Mouse (Mus musculus) lung, embryonic 16.5 days (tissue): ENCODE results near the gene Stxbp6. TPM values are rescaled to one million over a fixed set of nuclear protein-coding genes. Genes with fewer than 3 reads are reported as not detected.

Source experiments
- ATAC-seq: fragments of 200-750 bp; cut with Nextera tagmentation; 2 replicates; pipeline ENCODE4 v1.8.0; 2017; ENCODE audit warnings: low read depth, mild to moderate bottlenecking, moderate library complexity
- H3K27ac ChIP-seq: fragments of 300-500 bp; sonication (generic); 2 replicates; pipeline ENCODE4 v1.5.1; 2014; ENCODE audit warnings: mild to moderate bottlenecking, control low read depth, low read length
- H3K27me3 ChIP-seq: fragments of 300-500 bp; sonication (generic); 2 replicates; pipeline ENCODE4 v1.6.1; 2014; ENCODE audit warnings: low read depth, low read length, mixed read lengths; ENCODE audit not compliant: control insufficient read depth, insufficient read depth
- H3K36me3 ChIP-seq: fragments of 300-500 bp; sonication (generic); 2 replicates; pipeline ENCODE4 v1.6.1; 2014; ENCODE audit warnings: low read length; ENCODE audit not compliant: control insufficient read depth, insufficient read depth
- H3K4me1 ChIP-seq: fragments of 300-500 bp; sonication (generic); replicated peaks from 2 replicates; pipeline ENCODE4 v1.6.1; 2014; ENCODE audit warnings: low read length, mixed read lengths; ENCODE audit not compliant: control insufficient read depth, insufficient read depth
- H3K4me2 ChIP-seq: fragments of 300-500 bp; sonication (generic); 2 replicates; pipeline ENCODE4 v1.6.1; 2014; ENCODE audit warnings: low read depth, low read length, control low read depth
- H3K4me3 ChIP-seq: fragments of 300-500 bp; sonication (generic); 2 replicates; pipeline ENCODE4 v1.5.1; 2014; ENCODE audit warnings: mild to moderate bottlenecking, low read length, control low read depth
- H3K9ac ChIP-seq: fragments of 300-500 bp; sonication (generic); 2 replicates; pipeline ENCODE4 v1.6.1; 2014; ENCODE audit warnings: low read length, control low read depth
- H3K9me3 ChIP-seq: fragments of 300-500 bp; sonication (generic); 2 replicates; pipeline ENCODE4 v1.6.1; 2016; ENCODE audit warnings: low read length; ENCODE audit not compliant: control insufficient read depth
- WGBS: fragments of 180-500 bp; shearing (Covaris S2); extraction: QIAGEN DNeasy Blood & Tissue Kit; methylation state at CpG from one replicate; pipeline ENCODE4 v1.1.7; 2014; 5-methylcytosine and 5-hydroxymethylcytosine counted together
- polyA plus RNA-seq: library from polyadenylated mRNA; unstranded; fragments of >200 nt; fragmentation: Nextera tagmentation; extraction: Ambion mirVana; gene quantifications from 2 replicates; pipeline ENCODE4 v1.2.1, GENCODE M21; 2015

Stxbp6 gene
- polyA plus RNA-seq, 1 experiment from 2014 or later, result 14.2 TPM

DNA sequence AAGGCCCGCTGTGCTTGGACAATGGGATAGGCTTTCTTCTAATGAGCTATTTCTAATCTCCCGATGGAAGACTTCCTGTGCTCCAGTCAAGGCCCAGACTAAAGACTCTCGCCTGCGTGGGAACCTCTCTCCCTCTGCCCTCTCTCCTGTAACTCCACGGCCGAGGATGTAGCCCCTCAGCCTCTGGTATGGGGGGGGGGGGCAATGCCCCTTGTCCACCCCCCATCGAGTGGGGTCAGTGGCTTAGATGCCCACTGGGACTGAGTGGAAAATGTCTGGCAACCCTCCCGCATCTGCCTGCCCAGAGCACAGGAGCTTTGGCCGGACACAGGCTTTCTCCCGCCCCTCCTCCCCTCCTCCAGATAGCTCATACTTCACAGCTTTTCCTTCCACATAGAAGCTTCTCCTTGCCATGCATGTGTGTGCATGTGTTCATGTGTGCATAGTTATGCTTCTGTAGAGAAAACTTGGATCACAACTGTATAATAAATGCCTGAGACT lies 31.9 kb downstream of the Stxbp6 start:
- no peak for ATAC-seq
- H3K4me2 ChIP-seq, result no peak overlapping the region
- no peaks in the 10 kb centered on the region for H3K36me3 ChIP-seq
- no peak overlapping the region for H3K4me3 ChIP-seq
- 62% methylated on average over 10 of the region's 10 CpGs for WGBS
- no peak overlapping the region for H3K27ac ChIP-seq
- no peaks in the 10 kb centered on the region for H3K27me3 ChIP-seq
- no peak overlapping the region for H3K9ac ChIP-seq
- peaks cover 2% of the 10 kb centered on the region; the same call in 1 of the 2 replicates for H3K4me1 ChIP-seq
- H3K9me3 ChIP-seq, result no peaks in the 10 kb centered on the region

DNA sequence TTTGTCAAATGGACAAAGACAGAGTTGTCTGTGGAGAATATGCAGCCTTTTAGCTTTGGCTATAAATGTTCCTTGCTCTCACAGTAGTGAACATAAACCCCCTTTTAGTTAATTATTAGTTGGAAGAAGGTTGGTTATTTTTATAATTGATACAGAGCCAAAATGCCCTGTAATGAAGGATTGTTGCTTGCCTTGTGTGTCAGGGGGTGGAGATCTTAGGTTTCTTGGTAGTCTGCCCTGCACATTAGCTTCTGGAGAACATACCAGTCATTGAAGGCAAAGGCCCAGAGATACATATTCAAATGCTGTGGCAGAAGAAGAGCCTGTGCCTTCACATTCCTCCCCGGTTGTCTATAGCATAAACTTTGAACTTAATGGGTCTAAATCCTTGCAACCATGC lies 37.0 kb downstream of the Stxbp6 start:
- no peaks in the 10 kb centered on the region for H3K27me3 ChIP-seq
- peaks cover 4% of the 10 kb centered on the region; the same call in 1 of the 2 replicates for H3K4me1 ChIP-seq
- no peak overlapping the region for H3K9ac ChIP-seq
- H3K4me2 ChIP-seq, result no peak overlapping the region
- no peaks in the 10 kb centered on the region for H3K9me3 ChIP-seq
- no peak for ATAC-seq
- H3K4me3 ChIP-seq, result no peak overlapping the region
- no peak overlapping the region for H3K27ac ChIP-seq
- H3K36me3 ChIP-seq, result no peaks in the 10 kb centered on the region
- WGBS, result 54% methylated on average over 1 of the region's 1 CpGs

DNA sequence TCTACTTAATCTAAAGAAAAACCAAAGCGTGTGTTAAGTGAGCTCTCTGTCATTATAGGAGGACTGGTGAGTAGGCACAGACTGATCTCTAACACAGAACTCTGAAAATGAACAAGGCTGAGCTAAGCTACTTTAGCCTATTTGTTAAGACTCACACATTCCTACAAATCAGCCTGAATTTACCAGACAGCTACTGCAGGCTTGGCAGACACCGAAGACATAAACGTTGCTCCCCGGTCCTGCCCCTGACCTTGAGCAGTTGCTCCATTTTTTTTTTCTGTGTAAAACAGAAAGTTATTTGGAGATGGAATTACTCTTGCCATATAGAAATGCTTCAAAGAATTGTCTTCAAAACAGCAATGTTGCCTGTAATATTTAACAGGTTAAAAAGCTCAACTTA lies 37.4 kb downstream of the Stxbp6 start:
- Histone ChIP-seq H3K27ac (no peak overlapping the region), H3K4me2 (no peak overlapping the region), H3K36me3 (no peaks in the 10 kb centered on the region), H3K9ac (no peak overlapping the region), H3K4me3 (no peak overlapping the region), H3K27me3 (no peaks in the 10 kb centered on the region), H3K4me1 (peaks cover 4% of the 10 kb centered on the region; the same call in 1 of the 2 replicates), H3K9me3 (no peaks in the 10 kb centered on the region)
- peak; percentile 45; the same call in 1 of the 2 replicates for ATAC-seq
- WGBS, result 41% methylated on average over 4 of the region's 4 CpGs

DNA sequence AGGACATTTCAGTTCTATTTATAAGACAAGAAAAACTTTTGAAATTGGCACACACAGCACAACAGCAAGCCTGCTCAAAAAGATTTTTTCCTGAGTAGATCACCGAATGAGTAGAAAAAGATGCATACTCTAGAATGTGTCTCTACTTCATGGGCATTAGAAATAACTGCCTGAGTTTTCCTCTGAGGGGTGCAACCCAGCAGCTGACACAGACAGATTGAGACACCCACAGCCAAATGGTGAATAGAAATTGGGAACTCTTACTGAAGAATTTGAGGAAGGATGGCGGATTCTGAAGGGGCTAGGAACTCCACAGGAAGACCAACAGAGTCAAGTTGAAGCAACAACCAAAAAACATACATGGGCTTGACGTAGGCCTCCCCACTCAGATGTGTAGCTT lies 43.8 kb downstream of the Stxbp6 start:
- Histone ChIP-seq H3K9ac (no peak overlapping the region), H3K4me3 (no peak overlapping the region), H3K36me3 (no peaks in the 10 kb centered on the region), H3K9me3 (no peaks in the 10 kb centered on the region), H3K27ac (no peak overlapping the region), H3K4me2 (no peak overlapping the region), H3K4me1 (no peaks in the 10 kb centered on the region), H3K27me3 (no peaks in the 10 kb centered on the region)
- WGBS, result 77% methylated on average over 3 of the region's 3 CpGs
- ATAC-seq, result no peak

DNA sequence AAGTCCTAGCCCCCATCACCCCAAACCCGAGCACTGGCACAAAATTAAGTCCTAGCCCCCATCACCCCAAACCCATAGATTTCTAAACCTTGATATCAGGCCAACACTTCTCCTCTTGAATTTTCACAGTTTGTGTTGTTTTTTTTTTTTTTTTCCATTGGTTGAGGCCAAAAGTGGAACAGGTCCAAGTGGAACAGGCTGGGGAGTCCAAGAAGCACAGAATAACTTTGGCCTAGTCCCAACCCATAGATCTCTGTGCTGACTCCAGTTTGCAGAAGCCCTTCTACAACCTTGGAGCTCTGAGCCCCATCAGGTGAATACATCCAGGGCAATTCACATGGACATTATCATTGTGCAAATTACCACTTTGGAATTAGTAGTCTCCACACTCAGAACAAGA lies 48.2 kb downstream of the Stxbp6 start:
- Histone ChIP-seq H3K36me3 (no peaks in the 10 kb centered on the region), H3K27me3 (no peaks in the 10 kb centered on the region), H3K4me2 (no peak overlapping the region), H3K9ac (no peak overlapping the region), H3K4me3 (no peak overlapping the region), H3K27ac (no peak overlapping the region), H3K4me1 (no peaks in the 10 kb centered on the region), H3K9me3 (no peaks in the 10 kb centered on the region)
- ATAC-seq, result no peak
- WGBS, result 67% methylated on average over 1 of the region's 1 CpGs

DNA sequence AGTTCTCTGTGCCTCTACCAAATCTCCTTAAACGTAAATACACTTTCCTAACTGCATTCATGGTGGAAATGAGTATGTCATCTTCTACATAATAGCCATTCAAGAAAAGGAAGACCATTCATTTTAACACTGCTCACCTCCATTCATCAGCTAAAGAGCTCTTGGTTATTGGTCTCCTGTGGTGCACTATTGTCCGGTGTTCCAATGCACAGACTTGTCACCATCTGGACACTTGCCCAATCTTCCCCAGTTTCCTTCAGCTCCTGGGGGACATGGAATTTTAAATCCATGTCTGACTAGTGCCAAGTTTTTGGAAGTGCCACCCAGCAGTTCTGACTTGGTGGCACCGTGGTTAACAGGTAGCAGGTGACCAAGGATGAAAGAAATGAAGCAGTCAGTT lies 54.5 kb downstream of the Stxbp6 start:
- no peak for ATAC-seq
- H3K9ac ChIP-seq, result no peak overlapping the region
- no peaks in the 10 kb centered on the region for H3K9me3 ChIP-seq
- H3K4me2 ChIP-seq, result no peak overlapping the region
- peak overlapping the region; percentile 23; the same call in 1 of the 2 replicates for H3K27ac ChIP-seq
- H3K36me3 ChIP-seq, result no peaks in the 10 kb centered on the region
- H3K27me3 ChIP-seq, result no peaks in the 10 kb centered on the region
- no peaks in the 10 kb centered on the region for H3K4me1 ChIP-seq
- 85% methylated on average over 3 of the region's 3 CpGs for WGBS
- H3K4me3 ChIP-seq, result no peak overlapping the region

DNA sequence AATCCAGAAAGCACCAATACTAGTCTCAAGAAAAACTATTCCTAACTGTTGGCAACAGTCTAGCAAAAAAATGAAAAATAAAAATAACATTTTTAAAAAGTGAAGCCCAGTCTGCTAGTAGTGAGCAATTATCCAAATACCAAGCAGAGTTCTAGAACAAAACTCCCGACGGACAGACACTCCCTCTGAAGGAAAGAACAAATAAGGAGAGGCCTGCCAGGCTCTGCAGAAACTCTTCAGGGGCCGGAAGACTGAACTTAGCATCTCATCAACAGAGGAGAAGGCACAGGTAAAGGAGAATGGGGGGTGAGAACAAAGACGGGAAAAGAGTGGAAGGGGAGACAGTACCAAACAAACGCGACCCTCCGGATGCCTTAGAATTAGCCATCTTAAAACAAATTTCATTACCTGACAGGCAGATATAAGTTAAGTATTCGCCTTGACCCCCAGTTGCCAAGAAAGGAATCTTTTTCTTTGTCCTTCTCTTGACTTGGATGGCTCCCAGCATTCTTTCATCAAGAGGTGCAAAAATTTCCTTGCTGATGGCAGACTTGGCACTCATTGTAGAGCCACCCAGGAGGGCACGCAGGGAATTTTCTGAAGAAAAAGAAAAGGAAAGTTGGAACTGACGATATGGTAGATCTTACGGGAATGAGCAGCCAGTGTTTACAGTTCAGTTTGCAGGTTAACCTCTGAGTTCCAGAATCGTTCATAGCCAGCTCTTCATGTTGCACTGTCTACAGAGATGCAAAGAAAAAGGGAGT lies 55.3 kb downstream of the Stxbp6 start:
- Histone ChIP-seq H3K27me3 (no peaks in the 10 kb centered on the region), H3K9ac (no peak overlapping the region), H3K4me2 (peak overlapping the region; percentile 9; the same call in 1 of the 2 replicates), H3K9me3 (no peaks in the 10 kb centered on the region), H3K4me3 (no peak overlapping the region), H3K36me3 (no peaks in the 10 kb centered on the region), H3K4me1 (no peaks in the 10 kb centered on the region), H3K27ac (peak overlapping the region; percentile 23)
- peak; percentile 36; the same call in 1 of the 2 replicates for ATAC-seq
- 49% methylated on average over 12 of the region's 12 CpGs for WGBS

DNA sequence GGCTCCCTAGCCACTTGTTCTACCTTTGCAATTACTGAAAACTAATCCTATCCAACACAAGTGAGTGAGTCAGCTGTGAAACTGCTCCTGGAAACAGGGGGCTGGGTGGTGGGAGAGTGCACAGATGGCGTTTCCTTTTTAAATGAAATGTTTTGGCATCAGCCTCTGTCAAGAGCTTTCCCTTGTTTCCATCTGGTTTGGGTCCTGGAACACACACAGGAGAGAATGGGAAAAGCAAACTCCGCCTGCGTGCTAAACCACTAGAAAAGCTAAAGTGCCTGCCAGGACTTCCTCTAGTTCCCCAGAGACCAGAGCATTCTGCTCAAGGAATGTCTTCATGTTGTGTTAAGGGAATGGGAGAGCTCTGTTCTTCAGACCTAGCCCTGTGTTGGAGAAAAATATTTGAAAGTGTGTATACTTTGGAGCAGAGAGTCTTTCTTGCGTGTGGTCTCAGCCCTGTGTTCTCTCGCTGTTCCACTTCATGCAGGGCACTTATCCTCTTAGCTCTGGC lies 61.2 kb downstream of the Stxbp6 start:
- H3K9me3 ChIP-seq, result no peaks in the 10 kb centered on the region
- H3K4me2 ChIP-seq, result peak overlapping the region; percentile 30; the same call in 1 of the 2 replicates
- H3K27ac ChIP-seq, result peak overlapping the region; percentile 84
- H3K27me3 ChIP-seq, result no peaks in the 10 kb centered on the region
- 0 out of 2 replicates have a peak, but pooled peaks cover 2% of the 10 kb centered on the region for H3K36me3 ChIP-seq
- H3K4me3 ChIP-seq, result no peak overlapping the region
- H3K9ac ChIP-seq, result no peak overlapping the region; the same call in 1 of the 2 replicates
- ATAC-seq, result peak; percentile 90
- WGBS, result 26% methylated on average over 5 of the region's 5 CpGs
- H3K4me1 ChIP-seq, result peaks cover 13% of the 10 kb centered on the region

DNA sequence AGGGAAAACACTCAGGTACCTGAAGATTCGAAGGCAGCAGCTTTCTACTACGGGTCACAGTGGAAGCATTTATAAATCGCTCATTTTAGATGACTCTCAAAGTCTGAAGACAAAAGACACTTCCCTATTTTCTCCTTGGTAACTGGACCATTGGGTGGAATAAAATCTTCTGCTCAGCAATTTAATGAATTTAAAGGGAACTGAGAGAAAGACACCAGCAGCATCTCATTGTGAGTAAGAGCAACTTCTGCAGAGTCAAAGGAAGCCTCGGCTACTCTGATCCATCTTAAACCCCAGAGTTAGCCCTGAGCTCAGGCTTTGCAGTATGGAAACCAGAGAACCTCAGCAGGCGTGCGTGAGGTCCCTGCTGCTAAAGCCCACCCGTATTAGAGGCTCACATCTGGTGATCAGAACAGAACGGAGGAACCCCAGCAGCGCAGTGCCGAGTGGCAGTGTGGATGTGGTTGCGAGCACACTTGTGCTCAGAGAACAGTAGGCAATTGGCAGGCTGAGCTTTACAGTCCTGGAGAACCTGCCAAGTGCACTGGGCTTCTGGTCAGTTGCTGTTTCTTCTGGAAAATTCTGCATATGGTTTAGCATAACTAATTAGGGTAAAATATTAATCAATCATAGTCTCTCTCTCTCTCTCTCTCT lies 62.9 kb downstream of the Stxbp6 start:
- Histone ChIP-seq H3K36me3 (0 out of 2 replicates have a peak, but pooled peaks cover 2% of the 10 kb centered on the region), H3K9me3 (no peaks in the 10 kb centered on the region), H3K27ac (no peak overlapping the region), H3K4me1 (peaks cover 19% of the 10 kb centered on the region), H3K4me3 (no peak overlapping the region), H3K27me3 (no peaks in the 10 kb centered on the region), H3K4me2 (no peak overlapping the region), H3K9ac (no peak overlapping the region)
- 82% methylated on average over 11 of the region's 11 CpGs for WGBS
- ATAC-seq, result no peak
